Mouse (Mus musculus) thymus, adult 2 months (tissue): Measurements from ENCODE around the gene Sox6.

Experiments
- CTCF ChIP-seq: fragments of 200-500 bp; IDR thresholded peaks from 2 replicates; pipeline ENCODE4 v1.5.1; 2012; ENCODE audit warnings: mild to moderate bottlenecking, control low read depth, low read length, moderate library complexity, borderline replicate concordance; ENCODE audit not compliant: control insufficient read depth, poor library complexity, insufficient read depth; ENCODE audit errors: extremely low read depth
- POLR2A ChIP-seq: fragments of 200-500 bp; IDR thresholded peaks from 2 replicates; pipeline ENCODE4 v1.6.1; 2012; ENCODE audit warnings: mild to moderate bottlenecking, low read length, control low read depth, moderate library complexity; ENCODE audit not compliant: control insufficient read depth, poor library complexity, insufficient read depth; ENCODE audit errors: extremely low read depth

GRCm38 (mm10) chr7:115988109-115988779 lies 50.4 kb downstream of the Sox6 start:
- TF ChIP-seq POLR2A (no peak), CTCF (no peak)
